Mouse (Mus musculus) neural tube, postnatal 0 days (tissue): ENCODE results near the gene Pfn4. TPM values are rescaled to one million over a fixed set of nuclear protein-coding genes. Genes with fewer than 3 reads are reported as not detected.

Experiments
- polyA plus RNA-seq: library from polyadenylated mRNA; unstranded; fragments of >200 nt; fragmentation: Nextera tagmentation; extraction: Ambion mirVana; gene quantifications from 2 replicates; pipeline ENCODE4 v1.2.1, GENCODE M21; 2015

Gene Pfn4
- polyA plus RNA-seq, result 21.8 and 23.6 TPM in 2 replicates

DNA sequence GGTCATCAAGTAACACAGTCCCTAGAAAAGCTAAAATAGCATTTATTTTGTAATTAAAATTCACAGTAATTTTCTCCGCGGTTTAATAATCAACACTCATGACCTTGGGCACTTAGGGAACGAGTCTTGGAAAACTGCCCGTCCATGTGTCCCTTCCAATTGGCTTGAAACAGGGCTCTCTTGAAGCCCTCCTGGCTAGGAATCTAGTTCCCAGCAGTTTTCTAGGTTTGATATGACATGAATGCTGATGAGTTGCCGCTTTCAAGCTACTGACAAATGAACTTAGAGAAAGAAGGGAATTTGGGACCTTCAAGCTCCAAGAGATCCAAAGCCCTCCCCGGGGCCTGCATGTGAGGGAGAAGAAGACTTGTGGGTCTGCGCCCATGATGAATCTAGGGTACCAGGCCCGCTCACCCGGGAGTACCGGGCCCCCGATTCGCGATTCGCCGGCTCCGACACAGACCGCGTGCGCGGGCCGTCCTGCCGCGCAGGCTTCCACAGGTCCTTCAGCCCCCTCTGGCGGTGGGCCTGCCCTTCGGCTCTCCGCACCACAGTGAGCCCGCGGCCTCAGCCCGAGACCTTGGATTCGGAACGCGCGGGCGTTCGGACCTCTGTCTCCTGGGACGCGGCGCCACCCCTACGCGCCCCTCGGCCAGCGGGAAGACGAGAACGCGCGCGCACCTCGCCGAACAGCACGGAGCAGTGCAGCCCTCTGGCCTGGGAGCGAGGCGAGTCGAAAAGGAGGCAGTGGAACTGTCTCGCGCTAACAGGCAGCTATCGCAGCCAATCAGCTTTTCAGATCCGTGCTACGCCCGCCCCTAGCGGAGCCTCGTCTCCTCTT lies at the start of gene Pfn4, which contains the start of gene Fam228b:
Pfn4 (plus strand) TSS at position 531 of the 841 bp plus-strand sequence.
Fam228b (minus strand) TSS at position 776 of the 841 bp plus-strand sequence.

DNA sequence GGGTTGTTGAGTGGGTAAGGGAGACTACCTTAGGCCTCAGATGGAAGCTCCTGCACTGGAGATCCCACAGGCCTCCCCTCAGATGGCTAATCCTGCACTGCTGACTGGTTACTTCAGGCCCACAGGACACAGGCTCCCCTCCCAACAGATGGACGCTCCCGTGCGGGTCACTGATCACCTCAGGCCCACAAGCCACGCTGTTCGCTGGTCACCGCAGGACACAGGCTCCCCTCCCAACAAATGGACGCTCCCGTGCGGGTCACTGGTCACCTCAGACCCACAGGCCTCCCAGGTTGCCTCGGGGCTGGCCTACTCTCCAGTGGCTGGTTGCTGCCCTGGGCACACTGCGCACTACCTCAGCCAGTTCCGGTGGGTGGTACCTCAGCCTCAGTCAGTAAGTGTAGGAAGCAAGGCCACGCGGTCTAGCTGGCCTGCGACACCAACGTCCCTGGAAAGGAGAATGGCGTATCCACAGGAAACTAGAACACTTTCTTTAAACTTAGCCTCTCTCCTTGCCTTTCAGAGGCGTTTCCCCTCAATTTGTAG lies 30.7 kb upstream of the Pfn4 start, which contains the start of gene Fam228a:
Fam228a (minus strand) TSS at position 400 of the 546 bp plus-strand sequence.

DNA sequence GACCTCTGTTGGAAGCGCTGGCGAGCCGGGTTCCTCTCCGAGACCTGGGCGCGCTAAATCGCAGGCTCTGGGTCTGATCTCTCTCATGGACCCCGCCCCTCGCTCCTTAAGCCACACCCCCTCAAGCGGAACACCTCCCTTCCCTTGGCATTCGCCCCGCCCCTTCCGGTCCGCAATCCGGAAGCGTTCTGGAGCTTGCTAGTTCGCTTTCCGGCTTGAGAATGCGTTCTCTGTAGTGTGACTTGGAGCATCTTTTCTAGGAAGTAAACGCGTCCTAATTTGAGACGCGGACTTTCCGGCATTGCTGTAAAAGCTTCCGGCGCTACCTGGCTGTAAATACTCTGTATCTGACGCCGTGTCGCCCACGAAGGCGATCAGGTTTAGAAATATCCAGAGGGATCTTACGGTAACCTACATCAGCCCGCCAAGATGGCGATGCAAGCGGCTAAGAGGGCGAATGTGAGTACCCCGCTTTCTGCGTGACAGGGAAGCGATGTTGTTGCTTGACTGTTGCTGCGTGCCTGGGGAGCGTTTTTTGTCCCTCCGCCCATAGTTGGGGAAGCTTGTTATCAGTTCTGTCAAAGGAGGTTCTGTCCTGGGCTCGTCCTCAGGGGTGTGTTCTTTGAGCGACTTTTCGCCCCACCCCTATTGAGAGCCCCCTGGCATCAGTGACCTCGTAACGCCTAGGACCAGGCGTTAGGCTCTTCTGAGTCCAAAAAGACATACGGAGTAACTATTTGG lies 48.7 kb downstream of the Pfn4 start, which contains the start of gene Sf3b6:
Sf3b6 (plus strand) TSS at position 184 of the 741 bp plus-strand sequence.

Other genes with a start within 250 kb of the Pfn4 start
- gene Itsn2, start 176.4 kb upstream of the Pfn4 start, polyA plus RNA-seq, result 23.3 and 25.6 TPM in 2 replicates
- gene Gm3625, start 176.1 kb upstream of the Pfn4 start, polyA plus RNA-seq, result not detected in 2 replicates
- gene Fam228a, start 30.6 kb upstream of the Pfn4 start, polyA plus RNA-seq, result 0.66 and 1.0 TPM in 2 replicates
- gene Fam228b, start 245 bp downstream of the Pfn4 start, polyA plus RNA-seq, result 8.7 and 10.5 TPM in 2 replicates
- gene Sf3b6, start 48.5 kb downstream of the Pfn4 start, polyA plus RNA-seq, result 280 and 287 TPM in 2 replicates
- 141 and 151 TPM in 2 replicates for gene Fkbp1b, start 72.6 kb downstream of the Pfn4 start, polyA plus RNA-seq
- 14.2 and 17.0 TPM in 2 replicates for gene Wdcp, start 74.3 kb downstream of the Pfn4 start, polyA plus RNA-seq
- 1.2 and 1.4 TPM in 2 replicates for gene Mfsd2b, start 105.3 kb downstream of the Pfn4 start, polyA plus RNA-seq
- gene Ubxn2a, start 138.7 kb downstream of the Pfn4 start, polyA plus RNA-seq, result 56.4 and 59.1 TPM in 2 replicates
- 9.1 and 12.3 TPM in 2 replicates for gene Atad2b, start 148.3 kb downstream of the Pfn4 start, polyA plus RNA-seq